Mouse (Mus musculus) G1E (cell line): Measurements from ENCODE around the gene Itgae. TPM values are rescaled to one million over a fixed set of nuclear protein-coding genes. Genes with fewer than 3 reads are reported as not detected.
"Not testable (repeated sequence)": the region's sequence is repeated elsewhere in the genome, so short reads cannot be mapped to it uniquely, and the experiment has no call there.

Experiments used
- ATAC-seq: 2 replicates; pipeline ENCODE4 v1.8.0; 2016; ENCODE audit warnings: mild to moderate bottlenecking; ENCODE audit not compliant: insufficient number of reproducible peaks, poor library complexity, low FRiP score, severe bottlenecking; ENCODE audit errors: extremely low read depth
- DNase-seq: peaks from one replicate; pipeline ENCODE4 v3.0.0; 2012; ENCODE audit warnings: low spot score
- H3K27me3 ChIP-seq: 2 replicates; pipeline ENCODE4 v1.6.1; 2012; ENCODE audit warnings: mild to moderate bottlenecking, low read length, inconsistent platforms; ENCODE audit not compliant: insufficient read depth
- H3K36me3 ChIP-seq: replicated peaks from 2 replicates; pipeline ENCODE3; 2012; ENCODE audit warnings: mild to moderate bottlenecking, inconsistent platforms
- H3K4me1 ChIP-seq: 2 replicates; pipeline ENCODE4 v1.6.1; 2012; ENCODE audit warnings: low read depth, low read length, inconsistent platforms, mixed read lengths; ENCODE audit not compliant: insufficient read depth
- H3K4me3 ChIP-seq: 2 replicates; pipeline ENCODE4 v1.5.1; 2012; ENCODE audit warnings: low read depth, mild to moderate bottlenecking, inconsistent platforms, low read length, moderate library complexity, mixed read lengths
- H3K9me3 ChIP-seq: replicated peaks from 2 replicates; pipeline ENCODE4 v1.6.1; 2012; ENCODE audit warnings: inconsistent platforms
- CTCF ChIP-seq: IDR thresholded peaks from 2 replicates; pipeline ENCODE4 v1.5.1; 2012; ENCODE audit warnings: low read depth, low read length, inconsistent platforms, mixed read lengths
- GATA1 ChIP-seq: IDR thresholded peaks from 2 replicates; pipeline ENCODE4 v1.6.1; 2012; ENCODE audit warnings: borderline replicate concordance, low read length, inconsistent platforms, mixed read lengths
- GATA2 ChIP-seq: IDR thresholded peaks from 2 replicates; pipeline ENCODE4 v1.6.1; 2012; ENCODE audit warnings: low read depth, low read length, inconsistent platforms, borderline replicate concordance
- POLR2AphosphoS5 ChIP-seq: IDR thresholded peaks from 2 replicates; pipeline ENCODE4 v1.6.1; 2012; ENCODE audit warnings: low read depth, low read length, inconsistent platforms; ENCODE audit not compliant: insufficient replicate concordance
- TAL1 ChIP-seq: conservative IDR thresholded peaks from 2 replicates; pipeline ENCODE4 v1.6.1; 2012; ENCODE audit warnings: low read depth, low read length, inconsistent platforms, mixed read lengths
- polyA plus RNA-seq: library from polyadenylated mRNA; stranded (reverse); fragments of >175 nt; gene quantifications from 2 replicates; pipeline ENCODE4 v1.2.3, GENCODE M21; 2012
- total RNA-seq, 2 experiments: library from RNA; stranded (forward) in 1 of 2; stranded (reverse) in 1 of 2; fragments of 200-1000 nt in 1 of 2; fragments of >200 nt in 1 of 2; fragmentation: Nextera tagmentation in 1 of 2; gene quantifications; 2 replicates each; pipeline ENCODE4 v1.2.3; 2014 to 2017

Gene Itgae
- total and polyA plus RNA-seq, 3 experiments: 0.04 to 0.23 (median 0.05) TPM

- no peak overlapping the region for H3K4me3 ChIP-seq
- peaks cover 22% of the 10 kb centered on the region for H3K27me3 ChIP-seq
- peaks cover 7% of the 10 kb centered on the region; the same call in 1 of the 2 replicates for H3K4me1 ChIP-seq
- DNase-seq (no peak), ATAC-seq (no peak)
- TF ChIP-seq POLR2AphosphoS5 (no peak), TAL1 (no peak), CTCF (no peak), GATA1 (no peak), GATA2 (no peak)
- no peaks in the 10 kb centered on the region for H3K36me3 ChIP-seq
- H3K9me3 ChIP-seq: no peaks in the 10 kb centered on the region
These were observed 10.9 kb downstream of the Itgae start for GRCm38 (mm10) chr11:73101308-73101707.

GRCm38 (mm10) chr11:73105246-73105645 is 14.9 kb downstream of the Itgae start:
- no peak for TF ChIP-seq GATA1
- TF ChIP-seq CTCF: no peak
- no peak for TF ChIP-seq GATA2
- TF ChIP-seq TAL1: no peak
- TF ChIP-seq POLR2AphosphoS5: no peak
- H3K4me1 ChIP-seq: peaks cover 27% of the 10 kb centered on the region
- no peak overlapping the region for H3K4me3 ChIP-seq
- ATAC-seq: no peak
- no peaks in the 10 kb centered on the region for H3K9me3 ChIP-seq
- DNase-seq: no peak
- H3K27me3 ChIP-seq: peaks cover 27% of the 10 kb centered on the region
- H3K36me3 ChIP-seq: no peaks in the 10 kb centered on the region

GRCm38 (mm10) chr11:73107358-73107757 is 17.0 kb downstream of the Itgae start:
- peaks cover 33% of the 10 kb centered on the region for H3K4me1 ChIP-seq
- H3K9me3 ChIP-seq, DNase-seq, ATAC-seq, H3K4me3 ChIP-seq, H3K36me3 ChIP-seq: not testable (repeated sequence)
- H3K27me3 ChIP-seq: peaks cover 26% of the 10 kb centered on the region

- DNase-seq (no peak), ATAC-seq (peak; percentile 28; the same call in 1 of the 2 replicates)
- TF ChIP-seq CTCF (no peak), POLR2AphosphoS5 (no peak), GATA1 (no peak), GATA2 (no peak), TAL1 (no peak)
- H3K4me1 ChIP-seq: peaks cover 33% of the 10 kb centered on the region
- H3K9me3 ChIP-seq: no peaks in the 10 kb centered on the region
- H3K4me3 ChIP-seq: no peak overlapping the region
- no peaks in the 10 kb centered on the region for H3K36me3 ChIP-seq
- H3K27me3 ChIP-seq: peaks cover 29% of the 10 kb centered on the region
These were observed 18.0 kb downstream of the Itgae start for GRCm38 (mm10) chr11:73108195-73108897.

- no peaks in the 10 kb centered on the region for H3K9me3 ChIP-seq
- peak; percentile 42 for DNase-seq
These were observed 18.7 kb downstream of the Itgae start for GRCm38 (mm10) chr11:73108898-73109625.

GRCm38 (mm10) chr11:73109941-73110340 is 19.6 kb downstream of the Itgae start:
- no peaks in the 10 kb centered on the region for H3K9me3 ChIP-seq
- DNase-seq (no peak), ATAC-seq (no peak)
- no peaks in the 10 kb centered on the region for H3K36me3 ChIP-seq
- peaks cover 27% of the 10 kb centered on the region for H3K27me3 ChIP-seq
- H3K4me1 ChIP-seq: peaks cover 31% of the 10 kb centered on the region
- H3K4me3 ChIP-seq: no peak overlapping the region; the same call in 1 of the 2 replicates
- TF ChIP-seq GATA1 (no peak), CTCF (no peak), GATA2 (no peak), TAL1 (no peak), POLR2AphosphoS5 (no peak)

More at GRCm38 (mm10) chr11:73108898-73109625, 18.7 kb downstream of the Itgae start:
- TF ChIP-seq CTCF: no peak
- no peak for TF ChIP-seq POLR2AphosphoS5
- no peak for TF ChIP-seq TAL1
- no peak for TF ChIP-seq GATA2
- TF ChIP-seq GATA1: no peak
- Histone ChIP-seq H3K27me3 (peaks cover 26% of the 10 kb centered on the region), H3K4me1 (peaks cover 33% of the 10 kb centered on the region), H3K4me3 (no peak overlapping the region; the same call in 1 of the 2 replicates), H3K36me3 (no peaks in the 10 kb centered on the region)
- ATAC-seq: peak; percentile 45
